Mouse (Mus musculus) forebrain, postnatal 0 days (tissue): ENCODE measurements around the gene Tmem170b. TPM values are rescaled to one million over a fixed set of nuclear protein-coding genes. Genes with fewer than 3 reads are reported as not detected.

Experiments used
- ATAC-seq: fragments of 200-750 bp; cut with Nextera tagmentation; 2 replicates; pipeline ENCODE4 v1.8.0; 2017; ENCODE audit warnings: mild to moderate bottlenecking, moderate library complexity
- DNase-seq: peaks from one replicate; pipeline ENCODE4 v3.0.0-alpha.2; 2015
- H3K27ac ChIP-seq: fragments of 300-500 bp; sonication (generic); 2 replicates; pipeline ENCODE4 v1.5.1; 2014; ENCODE audit warnings: low read depth, mild to moderate bottlenecking, antibody characterized with exemption, low read length, moderate library complexity, mixed read lengths
- H3K27me3 ChIP-seq: fragments of 300-500 bp; sonication (generic); 2 replicates; pipeline ENCODE4 v1.6.1; 2014; ENCODE audit warnings: mild to moderate bottlenecking, low read length, mixed read lengths; ENCODE audit not compliant: insufficient read depth
- H3K36me3 ChIP-seq: fragments of 300-500 bp; sonication (generic); 2 replicates; pipeline ENCODE4 v1.6.1; 2014; ENCODE audit warnings: mild to moderate bottlenecking, moderate library complexity; ENCODE audit not compliant: insufficient read depth
- H3K4me1 ChIP-seq: fragments of 300-500 bp; sonication (generic); 2 replicates; pipeline ENCODE4 v1.6.1; 2014; ENCODE audit warnings: antibody characterized with exemption; ENCODE audit not compliant: insufficient read depth
- H3K4me2 ChIP-seq: fragments of 300-500 bp; sonication (generic); 2 replicates; pipeline ENCODE4 v1.6.1; 2014; ENCODE audit warnings: low read depth, mild to moderate bottlenecking, moderate library complexity
- H3K4me3 ChIP-seq: fragments of 300-500 bp; sonication (generic); 2 replicates; pipeline ENCODE4 v1.5.1; 2014; ENCODE audit warnings: low read depth, low read length, mixed read lengths
- H3K9ac ChIP-seq: fragments of 300-500 bp; sonication (generic); 2 replicates; pipeline ENCODE4 v1.6.1; 2014; ENCODE audit warnings: mild to moderate bottlenecking
- H3K9me3 ChIP-seq: fragments of 300-500 bp; sonication (generic); 2 replicates; pipeline ENCODE4 v1.6.1; 2016; ENCODE audit warnings: low read length
- CTCF ChIP-seq: sonication (generic); IDR thresholded peaks from 2 replicates; pipeline ENCODE4 v1.5.1; 2016; ENCODE audit warnings: antibody characterized with exemption, control low read depth, low read depth
- WGBS: fragments of 180-500 bp; shearing (Covaris S2); extraction: QIAGEN DNeasy Blood & Tissue Kit; methylation state at CpG from one replicate; pipeline ENCODE4 v1.1.7; 2014; 5-methylcytosine and 5-hydroxymethylcytosine counted together
- polyA plus RNA-seq: library from polyadenylated mRNA; unstranded; fragments of >200 nt; fragmentation: Nextera tagmentation; extraction: Ambion mirVana; gene quantifications from 2 replicates; pipeline ENCODE4 v1.2.1, GENCODE M21; 2015
- total RNA-seq: library from RNA; depleted of rRNA; stranded (reverse); fragments of >200 nt; gene quantifications from 2 replicates; pipeline ENCODE4 v1.2.3, GENCODE M21; 2014

Gene Tmem170b
- total and polyA plus RNA-seq, 2 experiments from 2014 or later, result 33.7 to 35.6 TPM

DNA sequence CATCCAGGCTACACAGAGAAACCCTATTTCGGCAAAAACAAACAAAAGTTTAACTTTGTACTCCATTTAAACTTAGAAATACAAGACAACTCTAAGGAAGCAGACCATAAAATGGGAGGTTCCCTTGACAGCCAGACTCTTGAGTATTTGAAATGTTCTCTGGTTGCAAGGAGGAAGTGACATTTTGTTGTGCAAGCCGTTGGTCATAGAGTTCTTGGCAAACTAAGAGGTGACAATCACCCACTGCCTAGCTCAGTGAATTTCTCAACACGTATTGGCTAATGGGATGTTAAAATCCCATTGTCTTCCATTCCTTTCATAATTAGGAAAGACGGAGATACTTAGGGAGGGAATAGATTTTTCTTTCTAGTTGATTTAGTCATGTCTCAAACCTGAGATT lies 5.7 kb upstream of the Tmem170b start:
- Histone ChIP-seq H3K27me3 (no peaks in the 10 kb centered on the region), H3K36me3 (no peaks in the 10 kb centered on the region), H3K4me2 (no peak overlapping the region), H3K9me3 (no peaks in the 10 kb centered on the region), H3K9ac (no peak overlapping the region), H3K4me3 (no peak overlapping the region), H3K4me1 (no peaks in the 10 kb centered on the region), H3K27ac (no peak overlapping the region)
- no peak for TF ChIP-seq CTCF
- 69% methylated on average over 4 of the region's 4 CpGs for WGBS
- ATAC-seq, result no peak
- DNase-seq, result no peak

DNA sequence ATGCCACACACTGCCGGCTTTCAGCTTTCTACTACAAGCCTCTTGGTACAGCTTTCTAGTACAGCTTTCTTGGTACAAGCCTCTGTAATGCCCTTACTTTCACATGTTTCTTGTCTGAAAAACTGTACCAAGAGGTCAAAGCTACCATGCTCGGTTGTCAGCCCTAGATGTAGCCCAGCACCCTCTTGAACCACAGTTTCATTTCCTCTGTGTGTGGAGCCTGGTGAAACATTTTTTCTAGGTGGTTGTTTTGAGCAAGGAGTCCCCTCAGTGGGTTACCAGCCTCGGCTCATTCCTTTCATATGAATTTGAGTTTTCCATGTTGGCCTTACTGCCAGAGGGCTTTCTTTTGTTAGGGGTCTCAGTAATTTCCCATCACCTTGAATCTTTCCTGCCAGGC lies 4.7 kb upstream of the Tmem170b start:
- TF ChIP-seq CTCF, result no peak
- DNase-seq, result no peak
- no peaks in the 10 kb centered on the region for H3K9me3 ChIP-seq
- no peaks in the 10 kb centered on the region for H3K36me3 ChIP-seq
- H3K9ac ChIP-seq, result no peak overlapping the region
- no peak overlapping the region for H3K4me2 ChIP-seq
- no peaks in the 10 kb centered on the region for H3K4me1 ChIP-seq
- no peak overlapping the region for H3K4me3 ChIP-seq
- no peak for ATAC-seq
- H3K27me3 ChIP-seq, result no peaks in the 10 kb centered on the region
- no peak overlapping the region for H3K27ac ChIP-seq
- 86% methylated on average over 3 of the region's 3 CpGs for WGBS

DNA sequence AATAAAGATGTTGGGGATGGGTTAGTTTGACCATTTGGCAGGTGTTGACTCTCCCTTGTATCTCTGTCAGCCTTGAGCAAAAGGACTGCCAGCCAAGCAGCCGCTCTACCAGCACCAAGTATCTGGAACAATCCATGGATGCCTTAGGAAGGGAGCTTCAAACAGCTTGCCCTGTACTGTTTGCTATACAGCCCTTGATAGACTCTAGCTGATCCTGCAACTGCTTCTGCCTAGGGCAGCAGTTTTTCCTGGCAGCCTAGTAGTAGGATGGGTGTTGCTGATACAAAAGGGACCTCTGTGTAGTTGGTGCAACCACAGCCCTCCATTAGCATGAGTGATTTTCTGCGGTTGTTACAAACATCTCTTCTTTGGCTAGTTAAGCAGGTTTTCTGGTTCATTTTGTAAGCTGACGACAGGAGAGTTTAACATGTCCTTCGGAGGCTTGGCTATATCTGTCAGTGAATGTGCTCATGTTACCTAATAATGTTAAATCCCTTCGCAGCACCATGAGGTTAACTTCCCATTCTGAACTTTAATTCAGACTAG lies 1.7 kb upstream of the Tmem170b start:
- no peak for TF ChIP-seq CTCF

DNA sequence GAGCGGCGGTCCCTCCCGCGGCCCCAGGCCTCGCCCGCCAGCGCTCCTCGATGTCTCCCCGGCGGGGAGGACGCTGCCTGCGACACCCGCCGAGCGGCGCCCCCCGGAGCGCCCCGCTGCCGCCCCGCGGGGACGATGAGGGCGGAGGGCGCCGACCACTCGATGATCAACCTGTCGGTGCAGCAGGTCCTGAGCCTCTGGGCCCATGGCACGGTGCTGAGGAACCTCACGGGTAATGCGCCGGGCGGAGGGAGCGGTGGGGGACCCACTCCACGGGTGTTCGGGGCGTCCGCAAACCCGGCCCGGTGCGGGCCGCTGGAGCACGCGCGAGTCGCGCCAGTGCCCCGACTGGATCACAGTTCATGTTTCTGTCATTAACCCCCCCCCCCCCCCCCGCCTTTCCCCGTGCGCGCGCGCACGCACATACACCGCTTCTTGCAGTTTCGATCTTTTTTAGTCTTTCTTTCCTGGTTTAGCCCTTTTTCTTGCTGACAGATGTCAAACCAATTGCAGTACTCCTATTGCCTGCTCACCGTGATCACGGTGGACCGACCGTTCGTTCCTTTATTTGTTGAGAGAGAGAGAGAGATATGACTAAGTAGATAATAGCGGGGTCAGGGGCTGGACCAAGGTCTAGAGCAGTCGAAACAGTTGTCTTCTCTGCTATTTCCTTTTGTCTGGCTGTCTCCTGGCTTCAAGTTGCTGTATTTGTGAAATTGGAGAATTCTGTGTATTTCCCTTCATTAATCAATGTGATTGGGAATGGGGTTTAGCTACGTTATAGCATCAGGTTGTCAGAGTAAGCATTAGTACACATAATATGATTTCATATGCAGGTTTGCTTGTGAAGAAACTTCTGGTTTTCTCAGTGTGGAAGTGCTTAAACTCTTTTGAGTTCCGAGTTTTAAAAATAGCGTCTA lies 634 bp downstream of the Tmem170b start:
- TF ChIP-seq CTCF, result no peak
- peaks cover 20% of the 10 kb centered on the region for H3K4me1 ChIP-seq
- no peaks in the 10 kb centered on the region for H3K9me3 ChIP-seq
- no peaks in the 10 kb centered on the region for H3K27me3 ChIP-seq
- 2% methylated on average over 58 of the region's 67 CpGs for whole genome bisulfite sequencing
- DNase-seq (peak; percentile 63), ATAC-seq (peak; percentile 23)
- peak overlapping the region; percentile 81 for H3K4me2 ChIP-seq
- peak overlapping the region; percentile 92 for H3K27ac ChIP-seq
- H3K9ac ChIP-seq, result peak overlapping the region; percentile 97
- peak overlapping the region; percentile 99 for H3K4me3 ChIP-seq
- H3K36me3 ChIP-seq, result no peaks in the 10 kb centered on the region

More for the DNA sequence above, 1.7 kb upstream of the Tmem170b start:
- 86% methylated on average over 5 of the region's 5 CpGs for WGBS
- no peak overlapping the region for H3K4me2 ChIP-seq
- no peaks in the 10 kb centered on the region for H3K36me3 ChIP-seq
- H3K4me1 ChIP-seq, result peaks cover 18% of the 10 kb centered on the region
- H3K27me3 ChIP-seq, result no peaks in the 10 kb centered on the region
- no peak overlapping the region for H3K9ac ChIP-seq
- H3K27ac ChIP-seq, result no peak overlapping the region
- DNase-seq (no peak), ATAC-seq (no peak)
- H3K4me3 ChIP-seq, result no peak overlapping the region
- H3K9me3 ChIP-seq, result no peaks in the 10 kb centered on the region

DNA sequence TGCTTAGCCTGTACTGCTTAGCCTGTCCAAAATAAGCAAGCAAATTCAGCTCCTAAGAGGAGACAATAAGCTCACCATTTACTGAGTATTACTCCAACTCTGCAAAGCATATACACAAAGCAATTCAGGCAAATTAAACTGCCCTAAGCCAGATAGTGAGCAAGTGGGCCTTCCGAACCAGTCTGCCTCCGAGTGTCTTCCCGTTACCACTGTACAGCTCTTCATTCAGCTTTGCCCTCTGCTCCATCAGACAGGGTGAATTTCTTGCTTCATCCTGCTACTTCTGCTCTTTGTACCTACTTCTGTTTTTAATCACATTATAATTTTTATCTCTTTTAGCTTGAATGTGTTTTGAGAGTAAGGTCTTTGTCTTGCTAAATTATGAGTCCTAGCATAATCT lies 1.9 kb downstream of the Tmem170b start:
- Histone ChIP-seq H3K27ac (no peak overlapping the region), H3K27me3 (no peaks in the 10 kb centered on the region), H3K4me2 (peak overlapping the region; percentile 81), H3K9ac (peak overlapping the region; percentile 97; the same call in 1 of the 2 replicates), H3K36me3 (no peaks in the 10 kb centered on the region), H3K4me1 (peaks cover 20% of the 10 kb centered on the region), H3K4me3 (peak overlapping the region; percentile 99), H3K9me3 (no peaks in the 10 kb centered on the region)
- no peak for TF ChIP-seq CTCF
- ATAC-seq (no peak), DNase-seq (no peak)
- 36% methylated on average over 3 of the region's 3 CpGs for WGBS

DNA sequence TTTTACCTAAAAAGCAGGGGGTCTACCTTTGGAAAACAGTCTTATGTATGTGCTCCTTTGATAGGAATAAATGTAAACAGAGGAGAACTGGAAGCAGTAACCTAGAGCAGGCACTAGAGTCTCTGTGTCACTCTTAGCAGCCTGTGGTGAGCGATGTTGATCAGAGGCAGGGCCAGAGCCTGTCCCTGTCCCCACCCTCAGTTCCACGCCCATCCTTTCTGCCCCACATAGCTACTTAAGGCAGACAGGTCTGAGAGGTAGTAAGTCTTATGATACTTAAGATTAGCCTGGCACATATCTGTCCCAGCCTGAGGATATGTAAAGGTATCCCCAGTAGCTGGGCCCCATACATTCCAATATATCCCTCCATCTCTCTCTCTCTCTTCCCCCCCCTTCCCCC lies 2.9 kb downstream of the Tmem170b start:
- ATAC-seq (no peak), DNase-seq (no peak)
- Histone ChIP-seq H3K4me1 (peaks cover 20% of the 10 kb centered on the region), H3K27ac (no peak overlapping the region), H3K9ac (no peak overlapping the region), H3K4me2 (peak overlapping the region; percentile 16; the same call in 1 of the 2 replicates), H3K9me3 (no peaks in the 10 kb centered on the region), H3K4me3 (no peak overlapping the region), H3K27me3 (no peaks in the 10 kb centered on the region), H3K36me3 (no peaks in the 10 kb centered on the region)
- WGBS, result 74% methylated on average over 2 of the region's 2 CpGs
- no peak for TF ChIP-seq CTCF

DNA sequence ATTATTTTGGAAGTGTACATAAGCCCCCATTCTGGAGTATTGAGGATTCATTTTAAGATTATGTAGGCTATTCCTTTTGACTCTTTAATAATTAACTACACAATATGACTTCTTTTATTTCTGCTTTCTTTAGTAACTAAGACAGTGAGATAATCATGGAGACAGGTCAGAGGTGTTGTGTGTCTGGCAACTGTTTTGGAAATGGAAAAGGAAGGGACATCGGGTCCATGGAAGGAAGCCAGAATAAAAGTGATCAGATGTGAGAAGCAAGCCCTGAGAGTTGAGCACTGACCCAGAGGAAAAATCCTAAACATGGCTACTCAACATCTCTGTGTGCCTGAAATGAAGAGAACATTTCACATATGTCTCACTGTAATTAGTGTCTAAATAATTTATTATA lies 5.3 kb downstream of the Tmem170b start:
- Histone ChIP-seq H3K4me3 (no peak overlapping the region), H3K9me3 (no peaks in the 10 kb centered on the region), H3K4me1 (peaks cover 20% of the 10 kb centered on the region), H3K9ac (no peak overlapping the region), H3K27ac (no peak overlapping the region), H3K4me2 (no peak overlapping the region), H3K27me3 (no peaks in the 10 kb centered on the region), H3K36me3 (no peaks in the 10 kb centered on the region)
- DNase-seq, result no peak
- ATAC-seq, result no peak
- WGBS, result 85% methylated on average over 1 of the region's 1 CpGs
- TF ChIP-seq CTCF, result no peak
